Mouse (Mus musculus): ENCODE data around the gene Gga3.

GRCm38 (mm10) chr11:115586403-115586802 is 17.4 kb downstream of the Gga3 start:
- TF ChIP-seq CTCF (IDR thresholded peaks at IDR 0.05; ENCODE audit: extremely low read depth, insufficient read length, insufficient replicate concordance, low read depth, low read length) (no peak), POLR2A (IDR thresholded peaks at IDR 0.05; ENCODE audit: low read depth, low read length) (no peak)
